Mouse (Mus musculus) hindbrain, embryonic 13.5 days (tissue): ENCODE results near the gene Tesc. TPM values are rescaled to one million over a fixed set of nuclear protein-coding genes. Genes with fewer than 3 reads are reported as not detected.

Source experiments
- ATAC-seq: fragments of 200-750 bp; cut with Nextera tagmentation; 2 replicates; pipeline ENCODE4 v1.8.0; 2017; ENCODE audit warnings: moderate TSS enrichment; ENCODE audit not compliant: low FRiP score
- H3K27ac ChIP-seq: fragments of 300-500 bp; sonication (generic); 2 replicates; pipeline ENCODE4 v1.5.1; 2015; ENCODE audit warnings: inconsistent platforms, mild to moderate bottlenecking, moderate library complexity
- H3K27me3 ChIP-seq: fragments of 300-500 bp; sonication (generic); 2 replicates; pipeline ENCODE4 v1.6.1; 2015; ENCODE audit warnings: mild to moderate bottlenecking, inconsistent platforms
- H3K36me3 ChIP-seq: fragments of 300-500 bp; sonication (generic); 2 replicates; pipeline ENCODE4 v1.6.1; 2015; ENCODE audit warnings: mild to moderate bottlenecking, inconsistent platforms
- H3K4me1 ChIP-seq: fragments of 300-500 bp; sonication (generic); replicated peaks from 2 replicates; pipeline ENCODE4 v1.6.1; 2015; ENCODE audit warnings: inconsistent platforms
- H3K4me2 ChIP-seq: fragments of 300-500 bp; sonication (generic); 2 replicates; pipeline ENCODE4 v1.6.1; 2015; ENCODE audit warnings: inconsistent platforms, mild to moderate bottlenecking, moderate library complexity
- H3K4me3 ChIP-seq: fragments of 300-500 bp; sonication (generic); 2 replicates; pipeline ENCODE4 v1.5.1; 2015; ENCODE audit warnings: mild to moderate bottlenecking, inconsistent platforms
- H3K9ac ChIP-seq: fragments of 300-500 bp; sonication (generic); 2 replicates; pipeline ENCODE4 v1.6.1; 2015; ENCODE audit warnings: mild to moderate bottlenecking, inconsistent platforms
- H3K9me3 ChIP-seq: fragments of 300-500 bp; sonication (generic); 2 replicates; pipeline ENCODE4 v1.6.1; 2016; ENCODE audit warnings: inconsistent platforms
- WGBS: fragments of 180-500 bp; shearing (Covaris S2); methylation state at CpG from one replicate; pipeline ENCODE4 v1.1.7; 2015; 5-methylcytosine and 5-hydroxymethylcytosine counted together
- polyA plus RNA-seq: library from polyadenylated mRNA; unstranded; fragments of >200 nt; fragmentation: Nextera tagmentation; extraction: Ambion mirVana; gene quantifications from 2 replicates; pipeline ENCODE4 v1.2.1, GENCODE M21; 2015

Tesc gene
- polyA plus RNA-seq, 1 experiment from 2014 or later, result 1.6 TPM

DNA sequence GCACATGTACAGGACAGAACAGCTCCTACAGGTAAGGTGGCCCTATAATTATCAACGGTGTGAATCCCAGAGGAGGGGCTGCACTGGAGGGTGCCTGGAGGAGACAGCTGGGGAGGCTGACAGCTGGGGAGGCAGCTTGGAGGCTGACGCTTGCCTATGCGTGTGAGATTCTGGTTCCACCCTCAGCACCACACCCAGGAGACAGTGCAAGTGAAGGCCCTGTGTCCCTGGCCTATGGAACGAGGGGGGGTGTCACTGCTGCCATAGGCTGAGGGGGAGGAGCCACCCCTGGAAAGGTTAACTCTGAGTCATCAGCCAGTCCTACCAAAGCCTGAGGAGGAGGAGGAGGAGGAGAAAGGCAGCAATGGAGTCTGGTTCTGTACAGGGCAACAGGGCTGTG is 40.0 kb downstream of the Tesc start:
- no peak for ATAC-seq
- Histone ChIP-seq H3K4me1 (peaks cover 57% of the 10 kb centered on the region), H3K27ac (no peak overlapping the region), H3K9ac (no peak overlapping the region), H3K36me3 (peaks cover 31% of the 10 kb centered on the region), H3K9me3 (no peaks in the 10 kb centered on the region), H3K27me3 (no peaks in the 10 kb centered on the region), H3K4me3 (no peak overlapping the region), H3K4me2 (no peak overlapping the region)
- 68% methylated on average over 4 of the region's 4 CpGs for WGBS

DNA sequence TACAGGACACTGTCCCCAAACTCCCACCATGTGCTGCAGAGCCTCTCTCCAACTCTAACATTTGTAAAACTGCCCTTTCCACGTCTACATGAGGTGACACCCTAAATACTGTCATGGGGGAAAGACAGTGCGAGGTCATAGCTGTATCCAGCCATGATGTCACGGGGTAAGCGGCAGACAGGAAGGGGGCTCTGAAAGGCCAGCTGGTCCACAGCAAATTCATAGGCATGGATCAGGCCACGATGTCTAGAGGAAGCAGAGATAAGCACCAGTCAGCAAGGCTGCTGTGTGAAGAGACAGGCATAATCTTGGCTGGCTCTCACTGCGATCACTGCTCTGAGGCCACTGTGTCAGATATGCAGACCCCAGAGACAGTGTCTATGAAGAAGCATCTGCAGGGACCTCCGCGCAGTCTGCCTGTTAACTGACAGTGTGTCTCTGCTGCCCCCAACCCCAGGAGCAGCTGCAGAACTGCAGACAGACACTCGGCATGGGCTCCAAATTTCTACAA is 40.5 kb downstream of the Tesc start:
- Histone ChIP-seq H3K27ac (no peak overlapping the region), H3K4me3 (no peak overlapping the region), H3K27me3 (no peaks in the 10 kb centered on the region), H3K36me3 (peaks cover 34% of the 10 kb centered on the region), H3K9ac (no peak overlapping the region), H3K4me2 (no peak overlapping the region), H3K9me3 (no peaks in the 10 kb centered on the region), H3K4me1 (peaks cover 60% of the 10 kb centered on the region)
- 89% methylated on average over 9 of the region's 9 CpGs for WGBS
- no peak for ATAC-seq

DNA sequence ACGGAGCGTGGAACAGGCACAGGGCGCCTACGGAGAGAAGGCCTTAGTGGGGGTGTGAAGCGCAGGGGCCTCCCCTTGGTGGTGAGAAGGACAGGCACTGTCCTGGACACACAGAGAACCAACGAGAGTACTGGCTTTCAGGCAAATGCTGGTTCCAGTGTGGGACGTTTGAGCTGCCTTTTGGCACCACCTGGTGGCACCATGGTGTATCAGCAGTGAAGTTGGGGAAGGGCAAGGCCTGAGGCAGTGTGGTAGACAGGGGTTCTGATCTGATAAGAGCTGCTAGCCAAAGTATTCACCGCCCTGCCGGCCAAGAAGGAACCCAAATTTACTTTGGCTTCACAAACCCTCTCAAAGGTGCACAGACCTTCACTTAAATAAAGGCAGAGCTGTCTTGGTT is 41.8 kb downstream of the Tesc start:
- H3K36me3 ChIP-seq, result peaks cover 38% of the 10 kb centered on the region
- no peak overlapping the region for H3K4me3 ChIP-seq
- WGBS, result 50% methylated on average over 9 of the region's 9 CpGs
- H3K9me3 ChIP-seq, result no peaks in the 10 kb centered on the region
- H3K4me1 ChIP-seq, result peaks cover 57% of the 10 kb centered on the region
- no peak overlapping the region for H3K27ac ChIP-seq
- H3K27me3 ChIP-seq, result no peaks in the 10 kb centered on the region
- H3K9ac ChIP-seq, result no peak overlapping the region
- no peak overlapping the region for H3K4me2 ChIP-seq
- ATAC-seq, result peak; percentile 50; the same call in 1 of the 2 replicates

DNA sequence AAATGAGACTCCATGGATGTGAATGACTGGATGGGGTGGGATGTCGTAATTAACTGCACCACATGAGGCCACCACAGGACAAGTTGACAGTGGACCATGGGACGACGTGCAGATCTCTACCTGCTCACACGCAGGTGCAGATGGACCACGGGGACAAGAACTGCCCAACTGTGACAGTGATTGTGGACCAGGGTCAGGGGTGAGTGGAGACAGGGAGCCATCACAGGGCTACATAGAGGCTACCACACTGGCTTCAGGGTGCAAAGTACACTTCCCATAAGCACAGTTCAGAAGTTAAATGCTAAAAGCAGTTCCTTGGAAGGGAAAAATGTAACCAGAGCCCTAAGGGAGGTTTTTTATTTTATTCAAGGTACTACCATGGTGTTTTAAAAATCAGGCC is 44.2 kb downstream of the Tesc start:
- ATAC-seq, result no peak
- Histone ChIP-seq H3K9me3 (no peaks in the 10 kb centered on the region), H3K36me3 (peaks cover 61% of the 10 kb centered on the region), H3K27ac (no peak overlapping the region), H3K4me1 (peaks cover 43% of the 10 kb centered on the region), H3K9ac (no peak overlapping the region), H3K4me3 (no peak overlapping the region), H3K27me3 (no peaks in the 10 kb centered on the region), H3K4me2 (no peak overlapping the region)
- WGBS, result 68% methylated on average over 5 of the region's 5 CpGs

DNA sequence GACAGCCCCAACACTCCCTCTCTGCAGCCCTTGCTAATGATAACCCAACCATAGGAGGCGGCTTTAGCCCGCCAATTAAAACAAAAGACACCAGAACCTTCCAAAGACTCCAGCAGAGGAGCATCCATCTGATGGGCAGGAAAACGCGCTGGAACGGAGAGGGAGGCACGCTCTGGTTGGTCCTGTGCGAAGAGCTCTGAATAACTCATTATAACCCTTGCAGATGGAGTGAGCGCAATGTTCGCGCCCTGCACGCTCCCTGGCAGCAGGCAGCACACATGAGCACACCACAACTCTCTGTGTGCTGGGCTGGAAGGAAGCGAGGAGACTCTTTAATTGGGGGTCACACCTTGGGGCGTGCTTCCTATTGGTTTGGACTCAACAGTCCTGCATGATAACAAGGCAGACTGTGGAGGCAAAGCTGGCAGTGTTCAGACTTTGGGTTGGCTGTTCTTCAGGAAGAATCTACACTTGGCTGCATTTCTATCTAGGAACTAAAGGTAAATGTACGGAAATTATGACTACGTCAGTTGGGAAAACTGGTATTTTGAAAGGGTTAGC is 45.8 kb downstream of the Tesc start:
- Histone ChIP-seq H3K9me3 (no peaks in the 10 kb centered on the region), H3K36me3 (peaks cover 54% of the 10 kb centered on the region), H3K4me1 (peaks cover 47% of the 10 kb centered on the region), H3K27ac (peak overlapping the region; percentile 55), H3K9ac (0 out of 2 replicates have a peak overlapping the region, but pooled peaks have one; percentile 19), H3K27me3 (no peaks in the 10 kb centered on the region), H3K4me3 (no peak overlapping the region), H3K4me2 (no peak overlapping the region)
- WGBS, result 52% methylated on average over 15 of the region's 15 CpGs
- no peak for ATAC-seq

DNA sequence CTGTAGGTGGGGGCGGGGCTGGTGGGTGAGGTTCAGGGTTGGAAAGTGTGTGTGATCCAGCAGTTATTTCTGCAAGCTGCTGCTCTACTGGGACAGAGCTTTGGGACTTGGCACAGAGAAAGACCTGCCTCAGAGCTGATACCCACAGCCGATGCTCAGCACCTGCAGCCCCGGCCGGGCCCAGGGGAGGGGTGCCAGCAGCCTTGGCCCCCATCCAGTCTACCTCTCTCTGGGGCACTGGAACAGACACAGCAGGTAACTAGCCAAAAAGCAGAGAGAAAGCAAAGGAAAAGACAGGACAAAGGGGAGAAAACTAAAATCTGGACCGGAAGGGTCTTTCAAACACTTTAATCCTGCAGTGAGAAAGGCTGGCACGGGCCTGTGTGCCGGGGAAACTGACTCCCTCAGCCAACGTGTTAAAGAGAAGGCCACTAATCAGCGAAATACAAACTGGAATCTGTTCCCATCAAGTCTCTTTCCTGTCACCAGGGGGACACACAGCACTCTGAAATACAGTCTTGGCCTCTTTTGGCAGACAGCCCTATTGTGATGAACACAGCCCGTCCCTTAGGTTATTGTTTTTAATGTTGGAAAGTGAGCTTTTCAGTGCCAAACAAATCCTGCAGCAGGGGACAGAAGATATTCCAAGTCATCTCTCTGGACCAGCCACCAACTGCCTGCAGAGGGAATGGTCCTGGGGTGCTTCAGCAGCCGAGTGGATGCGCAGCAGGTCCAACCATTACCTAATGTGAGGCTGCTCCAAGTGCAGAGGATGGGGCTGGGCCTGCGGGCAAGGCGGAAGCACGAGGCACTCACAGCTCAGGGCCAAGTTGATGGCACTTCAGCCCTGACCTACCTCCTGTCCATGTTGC is 49.4 kb downstream of the Tesc start:
- peak overlapping the region; percentile 49 for H3K27ac ChIP-seq
- ATAC-seq, result no peak
- WGBS, result 73% methylated on average over 15 of the region's 15 CpGs
- no peaks in the 10 kb centered on the region for H3K27me3 ChIP-seq
- H3K36me3 ChIP-seq, result peaks cover 37% of the 10 kb centered on the region
- H3K4me1 ChIP-seq, result peaks cover 80% of the 10 kb centered on the region
- H3K9me3 ChIP-seq, result no peaks in the 10 kb centered on the region
- peak overlapping the region; percentile 31; the same call in 1 of the 2 replicates for H3K9ac ChIP-seq
- no peak overlapping the region for H3K4me3 ChIP-seq
- no peak overlapping the region for H3K4me2 ChIP-seq

DNA sequence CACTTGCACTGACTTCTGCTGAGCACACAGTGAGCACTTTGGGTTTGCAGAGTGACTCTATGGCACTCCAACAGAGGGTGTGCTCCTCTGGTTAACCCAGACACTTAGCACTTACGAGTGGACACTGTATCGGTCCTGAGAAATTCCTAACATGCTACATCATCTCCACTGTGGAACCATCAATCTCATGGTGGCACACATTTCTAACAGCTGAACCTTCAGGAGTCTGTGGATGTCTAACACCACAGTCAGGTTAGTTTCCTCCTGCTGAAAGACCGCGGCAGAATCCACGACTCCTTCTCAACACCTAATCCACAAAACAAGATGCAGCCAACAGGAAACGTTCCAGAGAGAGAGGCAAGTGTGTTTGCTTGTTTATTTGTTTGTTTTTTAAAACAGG is 51.0 kb downstream of the Tesc start:
- WGBS, result 90% methylated on average over 6 of the region's 6 CpGs
- Histone ChIP-seq H3K36me3 (peaks cover 34% of the 10 kb centered on the region), H3K4me2 (no peak overlapping the region), H3K9ac (no peak overlapping the region), H3K27me3 (no peaks in the 10 kb centered on the region), H3K4me3 (no peak overlapping the region), H3K9me3 (no peaks in the 10 kb centered on the region), H3K4me1 (peaks cover 80% of the 10 kb centered on the region), H3K27ac (peak overlapping the region; percentile 79)
- ATAC-seq, result no peak

DNA sequence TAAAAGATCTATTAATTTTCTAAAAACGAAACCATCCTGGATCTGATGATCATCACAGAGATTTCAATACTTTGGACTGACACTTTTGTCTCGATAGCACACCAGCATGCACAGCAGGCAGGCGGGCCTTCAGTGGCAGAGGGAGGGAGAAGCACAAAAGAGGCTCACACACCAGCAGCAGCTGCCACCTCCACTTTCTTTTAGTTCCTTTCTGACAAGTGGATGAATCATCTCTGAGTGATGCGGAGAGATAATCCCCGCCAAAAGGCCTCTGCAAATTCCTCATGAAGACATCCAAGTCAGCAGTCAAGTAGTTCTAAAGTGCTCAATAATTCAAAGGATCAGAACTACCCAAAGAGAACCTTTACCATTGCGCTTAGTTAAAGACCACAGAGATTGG is 51.8 kb downstream of the Tesc start:
- ATAC-seq, result no peak
- peaks cover 83% of the 10 kb centered on the region for H3K4me1 ChIP-seq
- H3K9me3 ChIP-seq, result no peaks in the 10 kb centered on the region
- no peak overlapping the region for H3K9ac ChIP-seq
- peak overlapping the region; percentile 79 for H3K27ac ChIP-seq
- 0 out of 2 replicates have a peak overlapping the region, but pooled peaks have one; percentile 9 for H3K4me2 ChIP-seq
- peaks cover 30% of the 10 kb centered on the region for H3K36me3 ChIP-seq
- 34% methylated on average over 6 of the region's 6 CpGs for WGBS
- no peaks in the 10 kb centered on the region for H3K27me3 ChIP-seq
- no peak overlapping the region for H3K4me3 ChIP-seq

DNA sequence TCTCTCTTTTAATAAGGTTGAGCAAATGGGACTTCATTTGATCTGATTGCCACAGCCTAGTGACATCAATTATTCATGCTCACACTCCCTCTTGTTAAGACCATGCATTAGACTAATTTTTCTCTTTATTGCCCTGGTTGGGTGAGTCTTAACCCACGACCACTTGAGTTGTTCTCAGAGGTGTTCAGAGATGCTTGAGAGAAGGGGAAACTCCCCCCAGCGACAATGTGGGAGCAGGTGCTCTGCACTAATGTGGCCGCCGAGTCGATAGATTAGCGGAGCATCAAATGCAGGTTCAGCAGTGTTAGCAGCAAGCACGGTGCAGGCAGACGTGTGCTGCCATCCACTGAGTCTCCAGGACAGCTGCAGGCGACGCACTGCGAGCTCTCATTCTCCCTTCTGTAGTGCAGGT is 52.3 kb downstream of the Tesc start:
- peaks cover 88% of the 10 kb centered on the region for H3K4me1 ChIP-seq
- H3K27ac ChIP-seq, result peak overlapping the region; percentile 79
- H3K4me3 ChIP-seq, result no peak overlapping the region
- ATAC-seq, result 0 out of 2 replicates have a peak, but pooled peaks have one; percentile 40
- no peaks in the 10 kb centered on the region for H3K27me3 ChIP-seq
- 36% methylated on average over 11 of the region's 11 CpGs for whole genome bisulfite sequencing
- peak overlapping the region; percentile 9; the same call in 1 of the 2 replicates for H3K4me2 ChIP-seq
- peak overlapping the region; percentile 1; the same call in 1 of the 2 replicates for H3K9ac ChIP-seq
- peaks cover 26% of the 10 kb centered on the region for H3K36me3 ChIP-seq
- H3K9me3 ChIP-seq, result no peaks in the 10 kb centered on the region

DNA sequence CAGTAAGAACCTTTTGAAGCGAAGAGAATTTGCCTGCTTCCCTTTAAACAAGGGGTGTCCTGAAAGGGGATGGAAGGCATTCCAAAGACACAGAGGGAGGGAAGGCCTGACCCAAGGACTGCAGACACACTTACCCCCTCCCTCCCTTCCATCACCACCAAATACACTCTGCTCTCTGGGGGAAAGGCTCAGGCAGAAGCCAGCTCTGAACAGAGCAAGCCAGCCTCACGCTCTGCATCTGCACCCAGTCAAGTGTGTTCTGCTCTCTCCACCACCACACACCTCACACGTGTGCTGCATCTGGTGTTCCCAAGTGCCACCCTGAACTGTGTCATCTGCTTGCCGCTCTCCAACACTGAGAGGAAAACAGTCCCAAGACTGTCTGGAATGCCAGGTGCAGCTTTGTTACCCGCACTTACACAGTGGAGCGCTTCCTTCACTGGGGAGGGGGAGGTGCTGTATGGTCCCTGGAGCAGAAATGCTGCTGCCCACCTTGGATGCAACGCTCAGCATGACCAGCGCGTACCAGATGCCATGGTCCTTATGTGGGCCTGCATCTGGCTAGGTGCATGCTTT is 53.9 kb downstream of the Tesc start:
- Histone ChIP-seq H3K27ac (peak overlapping the region; percentile 74), H3K4me3 (no peak overlapping the region), H3K9me3 (no peaks in the 10 kb centered on the region), H3K27me3 (no peaks in the 10 kb centered on the region), H3K9ac (peak overlapping the region; percentile 55), H3K4me1 (peaks cover 95% of the 10 kb centered on the region), H3K36me3 (peaks cover 10% of the 10 kb centered on the region), H3K4me2 (no peak overlapping the region)
- 67% methylated on average over 9 of the region's 9 CpGs for WGBS
- no peak for ATAC-seq

DNA sequence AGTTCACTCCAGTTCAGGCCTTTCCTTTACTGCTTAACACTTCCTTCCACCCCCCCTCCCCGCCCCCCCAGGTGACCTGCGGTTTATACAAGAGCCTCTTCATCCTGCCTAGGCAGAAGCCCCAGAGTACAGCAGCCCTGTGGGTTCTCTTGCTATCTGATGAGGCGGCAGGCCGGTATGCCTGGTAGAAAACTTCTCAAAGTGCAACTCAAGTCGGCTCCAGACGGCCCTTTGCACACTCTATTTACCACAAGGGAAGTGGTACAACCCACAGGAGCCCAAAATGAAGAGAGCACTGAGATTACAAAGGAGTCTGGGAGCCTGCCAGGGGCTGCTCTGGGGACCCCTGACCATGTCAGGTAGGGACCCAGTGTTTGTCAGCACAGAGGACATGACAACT is 54.5 kb downstream of the Tesc start:
- Histone ChIP-seq H3K4me1 (peaks cover 96% of the 10 kb centered on the region), H3K9ac (peak overlapping the region; percentile 55; the same call in 1 of the 2 replicates), H3K4me2 (no peak overlapping the region), H3K36me3 (peaks cover 6% of the 10 kb centered on the region), H3K9me3 (no peaks in the 10 kb centered on the region), H3K27ac (peak overlapping the region; percentile 74), H3K4me3 (no peak overlapping the region), H3K27me3 (no peaks in the 10 kb centered on the region)
- WGBS, result 72% methylated on average over 6 of the region's 6 CpGs
- no peak for ATAC-seq

DNA sequence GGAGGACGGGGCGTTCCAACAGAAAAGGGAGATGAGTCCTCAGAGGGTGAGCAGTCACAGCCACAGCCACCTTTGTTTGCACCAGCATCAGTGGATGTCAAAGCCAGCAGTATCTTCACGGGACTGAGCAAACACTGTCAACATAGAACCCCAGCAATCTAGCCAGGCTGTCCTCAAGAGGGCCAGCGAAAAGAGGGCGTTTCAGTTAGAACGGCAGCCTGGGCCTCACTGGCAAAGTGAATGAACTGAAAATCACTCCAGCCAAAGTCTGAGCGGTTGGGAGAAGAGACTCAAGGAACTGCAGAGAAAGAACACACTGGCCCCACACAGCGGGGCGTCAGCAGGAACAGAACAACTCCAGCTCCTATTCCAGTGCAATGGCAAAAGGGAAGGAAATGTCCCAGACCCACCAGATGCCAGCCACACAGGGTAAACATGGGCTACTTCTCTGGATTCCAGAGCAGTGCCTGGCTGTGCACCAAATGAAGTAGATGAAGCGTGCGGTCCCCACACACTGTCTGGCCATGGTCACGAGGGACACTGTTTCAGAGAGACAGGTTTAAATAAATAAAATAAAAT is 55.6 kb downstream of the Tesc start:
- Histone ChIP-seq H3K36me3 (no peaks in the 10 kb centered on the region), H3K4me3 (no peak overlapping the region), H3K27me3 (no peaks in the 10 kb centered on the region), H3K9ac (no peak overlapping the region), H3K4me1 (peaks cover 95% of the 10 kb centered on the region), H3K9me3 (no peaks in the 10 kb centered on the region), H3K27ac (peak overlapping the region; percentile 74), H3K4me2 (no peak overlapping the region)
- peak; percentile 36; the same call in 1 of the 2 replicates for ATAC-seq
- WGBS, result 48% methylated on average over 12 of the region's 12 CpGs
